Mouse (Mus musculus): ENCODE data around the gene Dock9. TPM values are rescaled to one million over a fixed set of nuclear protein-coding genes. Genes with fewer than 3 reads are reported as not detected.
"Not testable (repeated sequence)": the region's sequence is repeated elsewhere in the genome, so short reads cannot be mapped to it uniquely, and the experiment has no call there.

Dock9 gene
- total RNA-seq, 2 experiments from 2014 or later: 39.6 to 42.0 TPM

GRCm38 (mm10) chr14:121743787-121744417 lies 53.7 kb downstream of the Dock9 start:
- intact Hi-C loops (cut with DNase I): no loop called here
- no peak for DNase-seq

- intact Hi-C loops (cut with DNase I): no loop called here
These were observed 58.9 kb downstream of the Dock9 start for GRCm38 (mm10) chr14:121738431-121739403.

GRCm38 (mm10) chr14:121737277-121737676 lies 60.4 kb downstream of the Dock9 start:
- intact Hi-C loops (cut with DNase I): no loop called here
- no peak for DNase-seq

More at GRCm38 (mm10) chr14:121738431-121739403, 58.9 kb downstream of the Dock9 start:
- no peak for DNase-seq

GRCm38 (mm10) chr14:121735678-121736077 lies 62.0 kb downstream of the Dock9 start:
- intact Hi-C loops (cut with DNase I): no loop called here
- DNase-seq: no peak

- intact Hi-C loops (cut with DNase I): no loop called here
- DNase-seq: no peak
These were observed 63.4 kb downstream of the Dock9 start for GRCm38 (mm10) chr14:121734217-121734616.

GRCm38 (mm10) chr14:121733694-121734093 lies 63.9 kb downstream of the Dock9 start:
- intact Hi-C loops (cut with DNase I): no loop called here

GRCm38 (mm10) chr14:121732196-121732595 lies 65.4 kb downstream of the Dock9 start:
- intact Hi-C loops (cut with DNase I): no loop called here
- DNase-seq: no peak

More at GRCm38 (mm10) chr14:121733694-121734093, 63.9 kb downstream of the Dock9 start:
- DNase-seq: no peak

GRCm38 (mm10) chr14:121731688-121732168 lies 65.9 kb downstream of the Dock9 start:
- intact Hi-C loops (cut with DNase I): no loop called here

GRCm38 (mm10) chr14:121730966-121731365 lies 66.7 kb downstream of the Dock9 start:
- intact Hi-C loops (cut with DNase I): no loop called here

More at GRCm38 (mm10) chr14:121731688-121732168, 65.9 kb downstream of the Dock9 start:
- DNase-seq: no peak

GRCm38 (mm10) chr14:121727996-121728395 lies 69.6 kb downstream of the Dock9 start:
- intact Hi-C loops (cut with DNase I): no loop called here

More at GRCm38 (mm10) chr14:121730966-121731365, 66.7 kb downstream of the Dock9 start:
- DNase-seq: no peak

GRCm38 (mm10) chr14:121724501-121724900 lies 73.1 kb downstream of the Dock9 start:
- intact Hi-C loops (cut with DNase I): no loop called here

More at GRCm38 (mm10) chr14:121727996-121728395, 69.6 kb downstream of the Dock9 start:
- DNase-seq: no peak

GRCm38 (mm10) chr14:121722774-121723173 lies 74.9 kb downstream of the Dock9 start:
- intact Hi-C loops (cut with DNase I): no loop called here

More at GRCm38 (mm10) chr14:121724501-121724900, 73.1 kb downstream of the Dock9 start:
- no peak for DNase-seq

GRCm38 (mm10) chr14:121721431-121721830 lies 76.2 kb downstream of the Dock9 start:
- peak; percentile 55 to 60 for DNase-seq
- intact Hi-C loops (cut with DNase I): no loop called here

More at GRCm38 (mm10) chr14:121722774-121723173, 74.9 kb downstream of the Dock9 start:
- DNase-seq: no peak

GRCm38 (mm10) chr14:121719638-121720601 lies 77.7 kb downstream of the Dock9 start:
- DNase-seq: peak; percentile 55 to 65
- intact Hi-C loops (cut with DNase I): no loop called here

- intact Hi-C loops (cut with DNase I); DNase-seq: not testable (repeated sequence)
These were observed 82.8 kb downstream of the Dock9 start for GRCm38 (mm10) chr14:121714799-121715198.

- no peak for DNase-seq
- intact Hi-C loops (cut with DNase I): no loop called here
These were observed 83.4 kb downstream of the Dock9 start for GRCm38 (mm10) chr14:121714268-121714667.

- intact Hi-C loops (cut with DNase I): no loop called here
These were observed 83.8 kb downstream of the Dock9 start for GRCm38 (mm10) chr14:121713830-121714197.

GRCm38 (mm10) chr14:121713166-121713829 lies 84.3 kb downstream of the Dock9 start:
- DNase-seq: no peak
- intact Hi-C loops (cut with DNase I): no loop called here

More at GRCm38 (mm10) chr14:121713830-121714197, 83.8 kb downstream of the Dock9 start:
- DNase-seq: no peak

GRCm38 (mm10) chr14:121711089-121711826 lies 86.4 kb downstream of the Dock9 start:
- intact Hi-C loops (cut with DNase I): no loop called here
- DNase-seq: no peak

All from heart, postnatal 10 days (tissue).